Mouse (Mus musculus) heart, postnatal 4 days (tissue): Measurements from ENCODE around the gene Hist2h2aa1. TPM values are rescaled to one million over a fixed set of nuclear protein-coding genes. Genes with fewer than 3 reads are reported as not detected.
A peak's percentile ranks its signal among the peaks of the same experiment; 100 is the strongest.
"Not testable (repeated sequence)": the region's sequence is repeated elsewhere in the genome, so short reads cannot be mapped to it uniquely, and the experiment has no call there.

Experiments used
- DNase-seq: peaks from one replicate; pipeline ENCODE4 v3.0.0; 2021
- total RNA-seq, 2 experiments: library from RNA; stranded (reverse); gene quantifications; 2 replicates each; pipeline ENCODE4 v1.2.3; 2021

The Hist2h2aa1 gene
- total RNA-seq, 2 experiments from 2014 or later, result 26.8 to 30.1 TPM

- DNase-seq, result no peak
These were observed 14.2 kb upstream of the Hist2h2aa1 start for GRCm38 (mm10) chr3:96230910-96231757.

- no peak for DNase-seq
These were observed 13.6 kb upstream of the Hist2h2aa1 start for GRCm38 (mm10) chr3:96231758-96232120.

GRCm38 (mm10) chr3:96234914-96235313 is 10.4 kb upstream of the Hist2h2aa1 start:
- DNase-seq, result no peak

- no peak for DNase-seq
These were observed 9.5 kb upstream of the Hist2h2aa1 start for GRCm38 (mm10) chr3:96235836-96236235.

- DNase-seq, result no peak
These were observed 8.4 kb upstream of the Hist2h2aa1 start for GRCm38 (mm10) chr3:96236834-96237334.

GRCm38 (mm10) chr3:96237335-96237903 is 7.9 kb upstream of the Hist2h2aa1 start:
- no peak for DNase-seq

- no peak for DNase-seq
These were observed 7.3 kb upstream of the Hist2h2aa1 start for GRCm38 (mm10) chr3:96237904-96238511.

GRCm38 (mm10) chr3:96238954-96239793 is 6.1 kb upstream of the Hist2h2aa1 start, which contains the start of gene Hist2h3c2:
Gene Hist2h3c2, minus strand, starts transcription at chr3:96239127.
- DNase-seq, result peak; percentile 45

GRCm38 (mm10) chr3:96239949-96240798 is 5.1 kb upstream of the Hist2h2aa1 start, which contains the start of gene Hist2h2aa2:
Gene Hist2h2aa2, minus strand, starts transcription at chr3:96240276.
- DNase-seq, result peak; percentile 96

- DNase-seq, result no peak
These were observed 4.5 kb upstream of the Hist2h2aa1 start for GRCm38 (mm10) chr3:96240799-96241197.

GRCm38 (mm10) chr3:96243921-96244572 is 1.2 kb upstream of the Hist2h2aa1 start:
- DNase-seq, result no peak

- DNase-seq, result not testable (repeated sequence)
These were observed 721 bp downstream of the Hist2h2aa1 start for GRCm38 (mm10) chr3:96246018-96246417.

- not testable (repeated sequence) for DNase-seq
These were observed 1.1 kb downstream of the Hist2h2aa1 start, which contains the start of gene Hist2h3c1 for GRCm38 (mm10) chr3:96246427-96246856. Gene Hist2h3c1, plus strand, starts transcription at chr3:96246685.

GRCm38 (mm10) chr3:96247356-96248140 is 2.3 kb downstream of the Hist2h2aa1 start:
- no peak for DNase-seq

GRCm38 (mm10) chr3:96248141-96249033 is 3.1 kb downstream of the Hist2h2aa1 start:
- DNase-seq, result no peak

- no peak for DNase-seq
These were observed 3.7 kb downstream of the Hist2h2aa1 start for GRCm38 (mm10) chr3:96249034-96249345.

GRCm38 (mm10) chr3:96250890-96251289 is 5.6 kb downstream of the Hist2h2aa1 start:
- no peak for DNase-seq

- no peak for DNase-seq
These were observed 6.5 kb downstream of the Hist2h2aa1 start for GRCm38 (mm10) chr3:96251787-96252186.
